Mouse (Mus musculus): ENCODE data around the gene Calhm4. TPM values are rescaled to one million over a fixed set of nuclear protein-coding genes. Genes with fewer than 3 reads are reported as not detected.

Calhm4 gene
- not detected in 2 replicates for polyA plus RNA-seq (2016; fragmentation: Nextera tagmentation; extraction: Ambion mirVana)

DNA sequence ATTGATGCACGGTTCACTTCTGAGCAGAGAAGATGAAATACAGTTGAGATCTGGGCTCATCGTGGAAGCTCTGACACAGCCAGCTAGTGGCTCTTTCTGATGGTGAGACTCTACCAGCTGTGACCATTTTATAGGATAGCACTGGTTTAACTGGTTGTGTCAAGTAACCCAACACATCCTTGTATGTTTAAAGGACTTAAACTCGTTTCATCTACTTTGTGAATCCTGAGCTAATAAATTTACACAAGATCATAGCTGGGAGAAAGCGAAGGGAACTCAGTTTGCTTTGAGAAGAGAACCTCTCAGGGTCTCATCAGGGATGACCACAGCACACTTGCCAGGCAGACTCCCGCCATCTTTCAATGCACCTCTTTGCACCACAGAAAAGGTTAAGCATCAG lies at the start of gene Calhm4:
Gene Calhm4, minus strand, starts transcription at position 101 of the 400 bp plus-strand sequence.
- Histone ChIP-seq H3K4me2 (replicated peaks) (no peak within 1 kb of the TSS), H3K9me3 (no peaks in the 10 kb centered on the region), H3K27me3 (no peaks in the 10 kb centered on the region), H3K36me3 (no peaks in the 10 kb centered on the region), H3K9ac (no peak within 1 kb of the TSS), H3K4me1 (no peaks in the 10 kb centered on the region), H3K4me3 (no peak within 1 kb of the TSS), H3K27ac (no peak within 1 kb of the TSS)
- no peak for ATAC-seq (ENCODE audit: insufficient number of reproducible peaks, insufficient read depth, low FRiP score, low TSS enrichment)
- WGBS = 86% methylated on average over 5 of the region's 5 CpGs

GRCm38 (mm10) chr10:34091888-34092287 lies 47.8 kb upstream of the Calhm4 start:
- 79% methylated on average over 5 of the region's 5 CpGs for WGBS
- ATAC-seq (ENCODE audit: insufficient number of reproducible peaks, insufficient read depth, low FRiP score, low TSS enrichment) = no peak
- no peaks in the 10 kb centered on the region for H3K9me3 ChIP-seq
- H3K36me3 ChIP-seq = no peaks in the 10 kb centered on the region
- no peak overlapping the region for H3K4me2 ChIP-seq (replicated peaks)
- no peak overlapping the region for H3K4me3 ChIP-seq
- H3K4me1 ChIP-seq = peaks cover 10% of the 10 kb centered on the region; the same call in 1 of the 2 replicates
- no peaks in the 10 kb centered on the region for H3K27me3 ChIP-seq
- H3K9ac ChIP-seq = no peak overlapping the region
- H3K27ac ChIP-seq = no peak overlapping the region

- H3K27ac ChIP-seq = no peak overlapping the region
- H3K9me3 ChIP-seq = no peaks in the 10 kb centered on the region
- H3K4me2 ChIP-seq (replicated peaks) = no peak overlapping the region
- no peak overlapping the region for H3K9ac ChIP-seq
- no peaks in the 10 kb centered on the region for H3K4me1 ChIP-seq
- no peak for ATAC-seq (ENCODE audit: insufficient number of reproducible peaks, insufficient read depth, low FRiP score, low TSS enrichment)
- whole genome bisulfite sequencing = 90% methylated on average over 1 of the region's 1 CpGs
- no peaks in the 10 kb centered on the region for H3K27me3 ChIP-seq
- H3K36me3 ChIP-seq = no peaks in the 10 kb centered on the region
- no peak overlapping the region for H3K4me3 ChIP-seq
Measured at GRCm38 (mm10) chr10:34090481-34090880, 46.4 kb upstream of the Calhm4 start.

DNA sequence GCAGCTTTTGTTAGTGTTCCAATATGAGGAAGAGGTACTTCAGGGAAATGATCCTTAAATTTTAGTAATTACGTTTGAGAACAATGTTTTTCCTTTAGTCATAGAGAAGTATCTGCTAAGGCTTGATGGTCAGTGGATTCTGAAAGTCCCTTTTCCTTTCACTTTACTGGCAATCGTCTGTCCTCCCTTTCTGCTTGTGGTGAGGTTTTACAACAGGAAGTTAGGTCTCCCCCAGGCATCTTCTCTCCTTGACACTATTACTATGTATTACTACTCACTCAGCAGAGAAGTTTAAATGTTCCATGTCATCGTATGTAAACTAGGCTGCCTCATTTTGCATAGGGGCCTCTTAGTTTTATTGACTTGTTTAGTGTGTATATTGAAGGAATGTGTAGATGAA lies 45.4 kb upstream of the Calhm4 start:
- H3K4me1 ChIP-seq = no peaks in the 10 kb centered on the region
- no peak overlapping the region for H3K4me3 ChIP-seq
- 61% methylated on average over 3 of the region's 3 CpGs for WGBS
- no peaks in the 10 kb centered on the region for H3K9me3 ChIP-seq
- H3K9ac ChIP-seq = no peak overlapping the region
- no peaks in the 10 kb centered on the region for H3K36me3 ChIP-seq
- no peaks in the 10 kb centered on the region for H3K27me3 ChIP-seq
- ATAC-seq (ENCODE audit: insufficient number of reproducible peaks, insufficient read depth, low FRiP score, low TSS enrichment) = no peak
- H3K4me2 ChIP-seq (replicated peaks) = no peak overlapping the region
- no peak overlapping the region for H3K27ac ChIP-seq

DNA sequence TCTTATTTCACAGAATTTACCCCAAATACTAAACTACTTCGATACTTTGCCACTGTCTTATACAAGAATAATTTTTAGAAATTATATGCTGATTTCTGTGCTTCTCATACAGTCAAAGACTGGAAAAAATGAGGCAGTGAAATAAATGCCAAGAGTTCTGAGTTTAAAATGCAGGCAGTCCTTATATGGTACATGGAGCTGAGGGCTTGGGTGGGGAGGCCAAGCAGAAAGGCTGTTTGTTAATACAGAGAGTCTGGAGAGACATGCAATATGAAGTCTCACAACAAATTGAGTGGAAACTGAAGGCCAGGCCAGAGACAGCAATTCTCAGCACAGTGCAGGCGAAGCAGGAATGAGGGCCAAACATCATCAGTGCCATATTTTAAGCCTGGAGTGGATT lies 44.4 kb upstream of the Calhm4 start:
- Histone ChIP-seq H3K4me3 (no peak overlapping the region), H3K36me3 (no peaks in the 10 kb centered on the region), H3K27ac (no peak overlapping the region), H3K4me1 (no peaks in the 10 kb centered on the region), H3K27me3 (no peaks in the 10 kb centered on the region), H3K9ac (no peak overlapping the region), H3K9me3 (no peaks in the 10 kb centered on the region), H3K4me2 (replicated peaks) (no peak overlapping the region)
- WGBS = 82% methylated on average over 2 of the region's 2 CpGs
- ATAC-seq (ENCODE audit: insufficient number of reproducible peaks, insufficient read depth, low FRiP score, low TSS enrichment) = no peak

DNA sequence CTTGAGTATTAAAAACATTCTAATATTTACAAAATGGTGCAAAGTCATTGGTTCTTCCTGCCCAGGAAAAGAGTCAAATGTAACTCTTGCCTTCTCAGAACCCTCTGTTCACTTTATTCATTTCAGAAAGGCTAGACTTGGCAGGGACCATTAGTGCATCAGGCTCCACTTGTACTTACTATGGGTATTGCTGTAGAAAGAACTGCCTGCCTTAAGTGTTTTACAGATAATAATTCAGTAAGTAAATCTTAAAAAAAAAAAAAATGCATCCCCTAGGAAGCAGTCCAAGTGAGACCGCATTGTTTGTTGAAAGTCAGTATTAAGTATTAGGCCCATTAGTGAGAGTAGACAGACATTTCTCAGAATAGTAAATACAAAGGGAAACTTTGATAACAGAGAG lies 42.4 kb upstream of the Calhm4 start:
- no peak overlapping the region for H3K4me3 ChIP-seq
- no peak overlapping the region for H3K4me2 ChIP-seq (replicated peaks)
- H3K27ac ChIP-seq = no peak overlapping the region
- H3K27me3 ChIP-seq = no peaks in the 10 kb centered on the region
- 93% methylated on average over 1 of the region's 1 CpGs for WGBS
- no peaks in the 10 kb centered on the region for H3K9me3 ChIP-seq
- no peak for ATAC-seq (ENCODE audit: insufficient number of reproducible peaks, insufficient read depth, low FRiP score, low TSS enrichment)
- H3K4me1 ChIP-seq = no peaks in the 10 kb centered on the region
- H3K9ac ChIP-seq = no peak overlapping the region
- no peaks in the 10 kb centered on the region for H3K36me3 ChIP-seq

DNA sequence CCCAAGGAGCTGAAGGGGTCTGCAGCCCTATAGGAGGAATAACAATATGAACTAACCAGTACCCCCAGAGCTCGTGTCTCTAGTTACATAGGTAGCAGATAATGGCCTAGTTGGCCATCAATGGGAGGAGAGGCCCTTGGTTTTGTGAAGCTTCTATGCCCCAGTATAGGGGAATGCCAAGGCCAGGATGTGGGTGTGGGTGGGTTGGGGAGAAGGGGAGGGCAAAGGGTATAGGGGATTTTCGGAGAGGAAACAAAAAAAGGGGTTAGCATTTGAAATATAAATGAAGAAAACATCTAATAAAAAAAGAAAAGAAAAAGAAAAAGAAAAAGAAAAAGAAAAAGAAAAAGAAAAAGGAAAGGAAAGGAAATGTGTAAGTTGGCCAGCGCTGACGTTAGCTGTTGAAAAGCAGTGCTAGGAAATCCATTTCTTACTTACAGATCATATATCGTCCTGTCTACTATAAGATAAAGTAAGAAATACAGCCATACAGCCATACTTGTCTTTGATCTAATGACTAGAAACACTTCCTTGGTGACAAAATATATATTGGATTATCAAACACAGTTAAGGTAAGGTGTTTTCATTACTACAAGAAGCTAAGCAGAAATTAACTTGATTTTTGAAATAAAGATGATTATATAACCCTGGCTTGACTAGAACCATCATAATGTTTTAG lies 30.6 kb upstream of the Calhm4 start:
- Histone ChIP-seq H3K9me3 (no peaks in the 10 kb centered on the region), H3K4me2 (replicated peaks) (no peak overlapping the region), H3K4me1 (no peaks in the 10 kb centered on the region), H3K36me3 (no peaks in the 10 kb centered on the region), H3K9ac (no peak overlapping the region), H3K4me3 (no peak overlapping the region), H3K27me3 (no peaks in the 10 kb centered on the region), H3K27ac (no peak overlapping the region)
- ATAC-seq (ENCODE audit: insufficient number of reproducible peaks, insufficient read depth, low FRiP score, low TSS enrichment) = no peak
- WGBS = 82% methylated on average over 5 of the region's 5 CpGs

GRCm38 (mm10) chr10:34071650-34072049 lies 27.5 kb upstream of the Calhm4 start:
- Histone ChIP-seq H3K27me3 (no peaks in the 10 kb centered on the region), H3K4me1 (no peaks in the 10 kb centered on the region), H3K9me3 (no peaks in the 10 kb centered on the region), H3K36me3 (no peaks in the 10 kb centered on the region), H3K27ac (no peak overlapping the region), H3K4me2 (replicated peaks) (no peak overlapping the region), H3K9ac (no peak overlapping the region), H3K4me3 (no peak overlapping the region)
- WGBS = 53% methylated on average over 2 of the region's 2 CpGs
- no peak for ATAC-seq (ENCODE audit: insufficient number of reproducible peaks, insufficient read depth, low FRiP score, low TSS enrichment)

- no peaks in the 10 kb centered on the region for H3K36me3 ChIP-seq
- no peaks in the 10 kb centered on the region for H3K4me1 ChIP-seq
- no peak overlapping the region for H3K4me3 ChIP-seq
- ATAC-seq (ENCODE audit: insufficient number of reproducible peaks, insufficient read depth, low FRiP score, low TSS enrichment) = no peak
- H3K27me3 ChIP-seq = no peaks in the 10 kb centered on the region
- H3K27ac ChIP-seq = no peak overlapping the region
- no peaks in the 10 kb centered on the region for H3K9me3 ChIP-seq
- no peak overlapping the region for H3K9ac ChIP-seq
- 41% methylated on average over 5 of the region's 5 CpGs for WGBS
- H3K4me2 ChIP-seq (replicated peaks) = no peak overlapping the region
Measured at GRCm38 (mm10) chr10:34070999-34071492, 26.9 kb upstream of the Calhm4 start.

GRCm38 (mm10) chr10:34069606-34070005 lies 25.5 kb upstream of the Calhm4 start:
- no peaks in the 10 kb centered on the region for H3K9me3 ChIP-seq
- ATAC-seq (ENCODE audit: insufficient number of reproducible peaks, insufficient read depth, low FRiP score, low TSS enrichment) = no peak
- 84% methylated on average over 1 of the region's 1 CpGs for WGBS

DNA sequence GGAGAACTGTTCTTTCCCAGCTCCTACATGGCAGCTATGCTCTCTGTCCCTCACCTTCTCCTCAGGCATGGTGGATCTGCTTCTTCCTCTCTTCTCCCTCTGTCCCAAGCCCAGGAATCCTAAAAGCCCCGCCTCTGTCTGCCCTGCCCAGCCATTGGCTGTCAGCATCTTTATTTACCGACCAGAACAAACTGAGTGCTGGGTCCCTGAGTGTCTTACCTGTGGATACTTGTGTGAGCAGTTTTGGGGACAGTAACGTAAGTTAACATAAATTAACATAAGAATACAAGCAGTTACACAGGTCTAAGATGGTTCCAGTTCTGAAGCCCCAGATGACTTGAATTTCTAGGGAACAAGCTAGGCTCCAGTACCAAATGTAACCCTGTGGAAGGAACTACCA lies 22.5 kb upstream of the Calhm4 start:
- 61% methylated on average over 3 of the region's 3 CpGs for WGBS
- H3K4me3 ChIP-seq = no peak overlapping the region
- H3K27me3 ChIP-seq = no peaks in the 10 kb centered on the region
- no peaks in the 10 kb centered on the region for H3K36me3 ChIP-seq
- no peaks in the 10 kb centered on the region for H3K4me1 ChIP-seq
- no peak overlapping the region for H3K4me2 ChIP-seq (replicated peaks)
- no peak overlapping the region for H3K27ac ChIP-seq
- H3K9ac ChIP-seq = no peak overlapping the region
- no peak for ATAC-seq (ENCODE audit: insufficient number of reproducible peaks, insufficient read depth, low FRiP score, low TSS enrichment)
- H3K9me3 ChIP-seq = no peaks in the 10 kb centered on the region

More at GRCm38 (mm10) chr10:34069606-34070005, 25.5 kb upstream of the Calhm4 start:
- Histone ChIP-seq H3K27me3 (no peaks in the 10 kb centered on the region), H3K27ac (no peak overlapping the region), H3K9ac (no peak overlapping the region), H3K4me1 (no peaks in the 10 kb centered on the region), H3K36me3 (no peaks in the 10 kb centered on the region), H3K4me3 (no peak overlapping the region), H3K4me2 (replicated peaks) (no peak overlapping the region)

- H3K4me1 ChIP-seq = no peaks in the 10 kb centered on the region
- 81% methylated on average over 2 of the region's 2 CpGs for WGBS
- no peak overlapping the region for H3K4me2 ChIP-seq (replicated peaks)
- ATAC-seq (ENCODE audit: insufficient number of reproducible peaks, insufficient read depth, low FRiP score, low TSS enrichment) = no peak
- H3K9ac ChIP-seq = no peak overlapping the region
- no peaks in the 10 kb centered on the region for H3K9me3 ChIP-seq
- H3K4me3 ChIP-seq = no peak overlapping the region
- no peak overlapping the region for H3K27ac ChIP-seq
- H3K27me3 ChIP-seq = no peaks in the 10 kb centered on the region
- no peaks in the 10 kb centered on the region for H3K36me3 ChIP-seq
Measured at GRCm38 (mm10) chr10:34053987-34054386, 9.9 kb upstream of the Calhm4 start.
